Mouse (Mus musculus): ENCODE measurements around the gene Ndfip2. TPM values are rescaled to one million over a fixed set of nuclear protein-coding genes. Genes with fewer than 3 reads are reported as not detected.
A peak's percentile ranks its signal among the peaks of the same experiment; 100 is the strongest.

The Ndfip2 gene
- polyA plus RNA-seq, 1 experiment from 2014 or later = 65.3 TPM

DNA sequence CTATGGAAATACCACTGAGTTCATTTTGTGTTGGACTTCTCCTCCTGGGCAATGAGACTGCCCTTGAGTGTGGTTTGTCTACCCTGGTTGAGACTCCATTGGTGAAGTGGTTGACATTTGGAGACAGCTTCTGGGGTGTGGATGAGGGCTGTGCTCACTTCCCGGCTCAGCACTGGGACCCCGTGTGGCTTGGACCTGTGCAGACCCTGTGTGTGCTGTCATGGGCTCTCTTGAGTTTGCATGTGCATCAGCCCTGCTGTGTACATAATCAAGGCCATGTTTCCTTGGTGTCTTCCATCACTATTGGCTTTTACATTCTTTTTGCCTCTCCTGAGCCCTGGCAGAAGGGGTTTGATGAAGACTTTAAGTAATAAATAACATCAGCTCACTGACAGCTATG lies 54.6 kb downstream of the Ndfip2 start:
- ATAC-seq (replicated peaks; ENCODE audit: insufficient number of reproducible peaks, low FRiP score, low TSS enrichment, low read depth) (0 out of 2 replicates have a peak, but pooled peaks have one; percentile 65), DNase-seq (ENCODE audit: low spot score) (no peak)
- Histone ChIP-seq H3K9me3 (replicated peaks; ENCODE audit: control insufficient read depth, low read length) (no peaks in the 10 kb centered on the region), H3K4me3 (ENCODE audit: low read depth, low read length) (no peak overlapping the region), H3K4me1 (ENCODE audit: control insufficient read depth, insufficient read depth, low read length) (no peaks in the 10 kb centered on the region), H3K9ac (replicated peaks; ENCODE audit: low read length) (no peak overlapping the region), H3K4me2 (ENCODE audit: low read depth, low read length) (no peak overlapping the region), H3K36me3 (replicated peaks; ENCODE audit: control insufficient read depth, insufficient read depth, low read depth, low read length) (no peaks in the 10 kb centered on the region), H3K27ac (replicated peaks; ENCODE audit: low read depth, low read length) (no peak overlapping the region), H3K27me3 (ENCODE audit: control insufficient read depth, insufficient read depth, low read length) (no peaks in the 10 kb centered on the region)
- 94% methylated on average over 2 of the region's 2 CpGs for WGBS

DNA sequence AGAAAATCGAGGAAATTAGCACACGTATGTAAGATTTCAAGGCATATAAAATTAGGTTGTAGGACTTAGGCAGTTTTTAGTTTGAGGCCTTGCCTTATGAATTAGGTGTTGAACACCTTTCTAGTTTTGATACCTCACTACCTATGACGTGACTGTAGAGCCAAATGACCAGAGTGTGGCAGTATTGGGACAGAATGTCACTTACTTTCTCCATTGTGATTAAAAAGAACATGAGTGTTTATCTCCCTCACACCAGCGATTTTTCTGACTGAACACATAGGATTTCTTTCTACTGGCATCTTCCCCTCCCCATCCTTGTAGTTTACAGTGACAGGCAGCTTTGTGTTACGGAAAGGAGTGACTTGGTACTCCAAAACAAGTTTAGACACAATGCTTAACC lies 55.5 kb downstream of the Ndfip2 start:
- no peak overlapping the region for H3K4me2 ChIP-seq (ENCODE audit: low read depth, low read length)
- 49% methylated on average over 5 of the region's 5 CpGs for WGBS
- peak; percentile 66 for DNase-seq (ENCODE audit: low spot score)

DNA sequence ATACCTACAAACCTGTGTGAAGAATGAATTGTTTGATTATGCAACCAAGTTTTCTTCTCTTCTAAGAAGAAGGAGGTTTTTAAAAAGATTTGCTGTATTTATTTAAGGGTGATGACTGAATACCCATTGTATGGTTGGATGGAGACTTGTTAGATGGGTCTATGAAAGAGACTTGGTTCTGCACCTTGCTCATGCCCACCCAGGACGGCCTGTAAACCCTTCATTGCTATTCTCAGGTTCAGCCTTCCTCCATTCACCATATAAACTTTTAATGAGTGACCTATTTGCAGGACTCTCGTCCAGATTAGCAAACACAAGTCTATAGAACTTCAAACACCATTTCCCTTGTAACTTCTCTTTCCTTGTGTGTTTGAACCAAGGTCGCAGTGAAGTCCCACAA lies 63.3 kb downstream of the Ndfip2 start:
- no peaks in the 10 kb centered on the region for H3K9me3 ChIP-seq (replicated peaks; ENCODE audit: control insufficient read depth, low read length)
- no peaks in the 10 kb centered on the region for H3K36me3 ChIP-seq (replicated peaks; ENCODE audit: control insufficient read depth, insufficient read depth, low read depth, low read length)
- no peaks in the 10 kb centered on the region for H3K27me3 ChIP-seq (ENCODE audit: control insufficient read depth, insufficient read depth, low read length)
- no peaks in the 10 kb centered on the region for H3K4me1 ChIP-seq (ENCODE audit: control insufficient read depth, insufficient read depth, low read length)
- WGBS = 88% methylated on average over 3 of the region's 3 CpGs
- H3K4me3 ChIP-seq (ENCODE audit: low read depth, low read length) = no peak overlapping the region
- no peak overlapping the region for H3K4me2 ChIP-seq (ENCODE audit: low read depth, low read length)
- H3K27ac ChIP-seq (replicated peaks; ENCODE audit: low read depth, low read length) = no peak overlapping the region
- H3K9ac ChIP-seq (replicated peaks; ENCODE audit: low read length) = no peak overlapping the region
- ATAC-seq (replicated peaks; ENCODE audit: insufficient number of reproducible peaks, low FRiP score, low TSS enrichment, low read depth) (no peak), DNase-seq (ENCODE audit: low spot score) (no peak)

More for the DNA sequence above, 55.5 kb downstream of the Ndfip2 start:
- Histone ChIP-seq H3K9me3 (replicated peaks; ENCODE audit: control insufficient read depth, low read length) (no peaks in the 10 kb centered on the region), H3K36me3 (replicated peaks; ENCODE audit: control insufficient read depth, insufficient read depth, low read depth, low read length) (no peaks in the 10 kb centered on the region), H3K9ac (replicated peaks; ENCODE audit: low read length) (no peak overlapping the region), H3K4me1 (ENCODE audit: control insufficient read depth, insufficient read depth, low read length) (no peaks in the 10 kb centered on the region), H3K4me3 (ENCODE audit: low read depth, low read length) (no peak overlapping the region), H3K27ac (replicated peaks; ENCODE audit: low read depth, low read length) (no peak overlapping the region), H3K27me3 (ENCODE audit: control insufficient read depth, insufficient read depth, low read length) (no peaks in the 10 kb centered on the region)
- ATAC-seq (replicated peaks; ENCODE audit: insufficient number of reproducible peaks, low FRiP score, low TSS enrichment, low read depth) = no peak

DNA sequence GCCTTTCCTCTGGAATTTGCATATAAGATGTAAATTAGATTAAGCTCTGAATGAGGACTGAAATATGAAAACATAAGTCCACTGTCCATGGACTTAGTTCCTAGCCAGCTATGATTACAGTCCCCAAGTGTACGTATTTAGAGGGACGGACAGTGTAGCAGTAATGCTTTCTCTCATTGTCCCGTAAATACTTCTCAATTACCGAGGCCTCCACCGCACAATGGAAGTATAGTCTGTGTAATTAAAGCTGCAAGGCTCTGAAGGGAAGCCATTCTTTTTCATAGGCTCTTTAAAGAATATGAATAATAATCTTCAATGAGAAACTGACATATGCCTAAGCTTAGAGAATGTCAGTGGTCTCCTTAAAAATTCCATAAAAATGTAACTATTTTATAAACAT lies 64.5 kb downstream of the Ndfip2 start:
- no peak for DNase-seq (ENCODE audit: low spot score)
- Histone ChIP-seq H3K27me3 (ENCODE audit: control insufficient read depth, insufficient read depth, low read length) (no peaks in the 10 kb centered on the region), H3K9me3 (replicated peaks; ENCODE audit: control insufficient read depth, low read length) (no peaks in the 10 kb centered on the region), H3K4me1 (ENCODE audit: control insufficient read depth, insufficient read depth, low read length) (no peaks in the 10 kb centered on the region), H3K4me2 (ENCODE audit: low read depth, low read length) (no peak overlapping the region), H3K4me3 (ENCODE audit: low read depth, low read length) (no peak overlapping the region), H3K27ac (replicated peaks; ENCODE audit: low read depth, low read length) (no peak overlapping the region), H3K36me3 (replicated peaks; ENCODE audit: control insufficient read depth, insufficient read depth, low read depth, low read length) (no peaks in the 10 kb centered on the region), H3K9ac (replicated peaks; ENCODE audit: low read length) (no peak overlapping the region)
- 75% methylated on average over 5 of the region's 5 CpGs for WGBS
- no peak for ATAC-seq (replicated peaks; ENCODE audit: insufficient number of reproducible peaks, low FRiP score, low TSS enrichment, low read depth)

DNA sequence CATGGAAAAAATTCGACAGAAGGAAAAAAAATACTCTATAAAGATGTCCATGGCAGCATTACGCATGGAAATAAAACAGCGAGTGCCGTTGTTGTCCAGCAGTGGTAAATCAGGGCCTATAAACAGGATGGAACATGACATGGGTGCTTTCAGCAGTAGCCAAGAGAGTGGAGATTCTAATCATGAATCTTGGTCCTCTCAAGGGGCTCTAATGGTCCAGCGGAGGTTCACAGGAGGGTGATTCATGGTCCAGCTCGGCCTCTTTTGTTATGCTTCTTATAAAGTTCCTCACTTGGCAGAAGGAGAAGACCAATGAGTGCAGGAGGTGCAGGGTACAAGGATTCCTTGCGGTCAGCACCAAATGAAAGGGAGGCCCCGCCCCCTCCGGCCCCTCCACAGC lies 65.1 kb downstream of the Ndfip2 start:
- Histone ChIP-seq H3K36me3 (replicated peaks; ENCODE audit: control insufficient read depth, insufficient read depth, low read depth, low read length) (no peaks in the 10 kb centered on the region), H3K4me2 (ENCODE audit: low read depth, low read length) (no peak overlapping the region), H3K9ac (replicated peaks; ENCODE audit: low read length) (no peak overlapping the region), H3K9me3 (replicated peaks; ENCODE audit: control insufficient read depth, low read length) (no peaks in the 10 kb centered on the region), H3K4me1 (ENCODE audit: control insufficient read depth, insufficient read depth, low read length) (peaks cover 4% of the 10 kb centered on the region; the same call in 1 of the 2 replicates), H3K27ac (replicated peaks; ENCODE audit: low read depth, low read length) (no peak overlapping the region), H3K4me3 (ENCODE audit: low read depth, low read length) (no peak overlapping the region), H3K27me3 (ENCODE audit: control insufficient read depth, insufficient read depth, low read length) (no peaks in the 10 kb centered on the region)
- no peak for DNase-seq (ENCODE audit: low spot score)
- ATAC-seq (replicated peaks; ENCODE audit: insufficient number of reproducible peaks, low FRiP score, low TSS enrichment, low read depth) = no peak
- WGBS = 87% methylated on average over 9 of the region's 9 CpGs

DNA sequence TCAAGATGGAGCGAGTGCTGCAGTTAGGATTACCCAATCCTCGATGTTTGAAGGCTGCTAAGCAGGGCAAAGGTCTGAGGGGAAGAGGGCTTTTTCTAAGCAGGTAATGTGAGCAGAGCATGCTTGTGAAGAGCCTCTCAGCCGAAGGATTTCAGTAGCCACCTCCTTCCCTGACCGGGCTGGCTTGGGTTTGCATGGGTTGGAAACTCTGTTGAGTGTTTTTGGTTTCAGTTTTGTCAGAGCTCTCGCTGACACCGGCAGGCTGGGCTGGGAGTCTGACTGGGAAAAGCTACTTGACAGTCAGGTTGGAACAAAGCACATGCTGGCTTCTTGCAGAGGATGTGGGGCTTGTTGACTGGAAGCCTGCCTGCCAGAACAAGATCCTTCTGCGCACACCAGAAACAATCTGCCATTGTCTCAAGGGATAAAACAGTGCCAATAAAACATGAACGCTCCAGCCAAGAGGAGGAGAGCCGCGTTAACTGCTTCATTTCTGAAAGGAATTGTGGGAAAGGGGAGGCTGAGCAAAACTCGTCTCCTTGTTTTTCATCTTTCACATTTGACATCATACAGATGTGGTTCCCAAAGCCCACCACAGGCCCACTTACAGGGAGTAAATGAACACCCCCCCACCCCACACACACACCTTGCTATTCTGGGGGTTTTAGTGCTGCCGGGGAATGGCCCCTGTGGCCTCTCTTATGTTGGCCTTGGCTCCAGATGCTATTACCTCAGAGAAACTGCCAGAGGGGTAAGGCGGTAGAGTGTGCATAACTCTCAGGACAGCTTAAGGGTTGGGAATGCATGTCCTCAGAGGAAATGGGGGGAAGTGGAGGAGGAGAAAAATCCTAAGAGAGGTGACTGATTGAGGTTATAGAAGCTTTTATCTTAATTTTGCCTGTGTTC lies 70.3 kb downstream of the Ndfip2 start:
- H3K36me3 ChIP-seq (replicated peaks; ENCODE audit: control insufficient read depth, insufficient read depth, low read depth, low read length) = no peaks in the 10 kb centered on the region
- peak overlapping the region; percentile 29; the same call in 1 of the 2 replicates for H3K4me2 ChIP-seq (ENCODE audit: low read depth, low read length)
- 19% methylated on average over 13 of the region's 13 CpGs for WGBS
- H3K27ac ChIP-seq (replicated peaks; ENCODE audit: low read depth, low read length) = peak overlapping the region; percentile 47; the same call in 1 of the 2 replicates
- peak overlapping the region; percentile 43 for H3K9ac ChIP-seq (replicated peaks; ENCODE audit: low read length)
- no peak overlapping the region for H3K4me3 ChIP-seq (ENCODE audit: low read depth, low read length)
- H3K4me1 ChIP-seq (ENCODE audit: control insufficient read depth, insufficient read depth, low read length) = peaks cover 4% of the 10 kb centered on the region; the same call in 1 of the 2 replicates
- H3K9me3 ChIP-seq (replicated peaks; ENCODE audit: control insufficient read depth, low read length) = no peaks in the 10 kb centered on the region
- no peaks in the 10 kb centered on the region for H3K27me3 ChIP-seq (ENCODE audit: control insufficient read depth, insufficient read depth, low read length)
- peak; percentile 63 for ATAC-seq (replicated peaks; ENCODE audit: insufficient number of reproducible peaks, low FRiP score, low TSS enrichment, low read depth)
- DNase-seq (ENCODE audit: low spot score) = peak; percentile 46

DNA sequence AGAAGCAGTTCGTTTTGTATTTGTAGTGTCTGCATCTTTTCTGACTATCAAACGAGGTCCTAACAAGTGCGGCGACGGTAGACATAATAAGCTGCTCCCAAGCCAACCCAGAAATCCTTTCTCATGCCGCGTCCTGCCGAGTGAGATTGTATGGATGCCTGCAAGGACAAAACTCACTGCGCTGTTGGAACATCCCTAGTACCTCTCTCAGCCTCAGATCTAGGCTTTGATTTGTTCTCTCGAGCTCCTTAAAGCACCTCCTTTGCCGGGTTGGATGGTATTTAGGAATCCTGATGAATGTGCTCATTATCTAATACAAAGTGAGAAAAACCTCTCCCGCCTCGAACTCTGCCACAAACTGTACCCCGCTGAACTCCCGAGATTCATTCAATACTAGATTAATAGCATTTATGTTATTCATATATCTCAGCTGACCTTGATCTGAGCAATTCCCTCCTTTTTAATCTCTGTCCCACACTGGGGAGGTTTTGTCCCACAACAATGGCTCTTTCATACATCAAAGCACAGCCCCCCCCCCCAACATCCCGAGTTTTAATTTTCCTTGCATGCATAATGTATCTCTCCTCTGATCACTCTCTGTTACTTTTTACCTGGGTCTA lies 75.2 kb downstream of the Ndfip2 start:
- no peak overlapping the region for H3K27ac ChIP-seq (replicated peaks; ENCODE audit: low read depth, low read length)
- no peak overlapping the region for H3K4me3 ChIP-seq (ENCODE audit: low read depth, low read length)
- no peaks in the 10 kb centered on the region for H3K36me3 ChIP-seq (replicated peaks; ENCODE audit: control insufficient read depth, insufficient read depth, low read depth, low read length)
- WGBS = 60% methylated on average over 16 of the region's 16 CpGs
- DNase-seq (ENCODE audit: low spot score) (peak; percentile 22), ATAC-seq (replicated peaks; ENCODE audit: insufficient number of reproducible peaks, low FRiP score, low TSS enrichment, low read depth) (no peak)
- 0 out of 2 replicates have a peak overlapping the region, but pooled peaks have one; percentile 7 for H3K4me2 ChIP-seq (ENCODE audit: low read depth, low read length)
- no peaks in the 10 kb centered on the region for H3K4me1 ChIP-seq (ENCODE audit: control insufficient read depth, insufficient read depth, low read length)
- no peak overlapping the region for H3K9ac ChIP-seq (replicated peaks; ENCODE audit: low read length)
- no peaks in the 10 kb centered on the region for H3K27me3 ChIP-seq (ENCODE audit: control insufficient read depth, insufficient read depth, low read length)
- H3K9me3 ChIP-seq (replicated peaks; ENCODE audit: control insufficient read depth, low read length) = no peaks in the 10 kb centered on the region

DNA sequence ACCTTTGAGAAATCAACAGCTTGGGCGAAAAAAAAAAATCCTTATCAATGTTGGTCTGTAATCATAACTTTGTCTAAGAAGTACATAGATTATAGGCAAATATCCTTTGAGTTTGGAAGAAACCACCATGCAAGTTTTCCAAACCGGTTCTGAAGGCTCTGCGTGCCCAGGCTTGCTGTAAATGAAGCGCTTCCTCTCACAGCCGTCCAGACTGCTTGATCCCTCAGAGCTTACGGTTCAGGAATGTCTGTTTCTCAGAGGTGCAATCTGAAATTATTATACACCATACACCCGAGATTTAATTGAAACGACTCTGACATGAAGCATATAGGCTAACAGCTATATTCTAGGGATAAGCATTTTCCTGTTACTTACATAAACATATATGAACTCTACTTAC lies 83.4 kb downstream of the Ndfip2 start:
- H3K9me3 ChIP-seq (replicated peaks; ENCODE audit: control insufficient read depth, low read length) = no peaks in the 10 kb centered on the region
- no peaks in the 10 kb centered on the region for H3K27me3 ChIP-seq (ENCODE audit: control insufficient read depth, insufficient read depth, low read length)
- no peak overlapping the region for H3K4me3 ChIP-seq (ENCODE audit: low read depth, low read length)
- no peak overlapping the region for H3K27ac ChIP-seq (replicated peaks; ENCODE audit: low read depth, low read length)
- H3K9ac ChIP-seq (replicated peaks; ENCODE audit: low read length) = no peak overlapping the region
- ATAC-seq (replicated peaks; ENCODE audit: insufficient number of reproducible peaks, low FRiP score, low TSS enrichment, low read depth) (no peak), DNase-seq (ENCODE audit: low spot score) (peak; percentile 39)
- H3K4me1 ChIP-seq (ENCODE audit: control insufficient read depth, insufficient read depth, low read length) = no peaks in the 10 kb centered on the region
- H3K4me2 ChIP-seq (ENCODE audit: low read depth, low read length) = no peak overlapping the region
- no peaks in the 10 kb centered on the region for H3K36me3 ChIP-seq (replicated peaks; ENCODE audit: control insufficient read depth, insufficient read depth, low read depth, low read length)
- WGBS = 65% methylated on average over 8 of the region's 8 CpGs
